Mouse (Mus musculus) heart, adult 2 months (tissue): ENCODE results near the gene Pde4c.

Experiments
- CTCF ChIP-seq: fragments of 200-600 bp; IDR thresholded peaks from 2 replicates; pipeline ENCODE4 v1.8.1; 2022; ENCODE audit warnings: antibody characterized with exemption, mild to moderate bottlenecking, moderate library complexity
- EP300 ChIP-seq: fragments of 200-500 bp; IDR thresholded peaks from 2 replicates; pipeline ENCODE4 v1.6.1; 2011; ENCODE audit warnings: low read depth, low read length, control low read depth; ENCODE audit not compliant: insufficient read depth
- POLR2A ChIP-seq: fragments of 200-500 bp; IDR thresholded peaks from 2 replicates; pipeline ENCODE4 v1.6.1; 2011; ENCODE audit warnings: mild to moderate bottlenecking, low read depth, low read length, control low read depth; ENCODE audit not compliant: insufficient read depth

GRCm38 (mm10) chr8:70744806-70745205 is 21.3 kb downstream of the Pde4c start:
- TF ChIP-seq CTCF (no peak), POLR2A (no peak), EP300 (no peak)
